Mouse (Mus musculus) ovary, postnatal 14 days (tissue): ENCODE results near the gene Myzap.
"Not testable (repeated sequence)": the region's sequence is repeated elsewhere in the genome, so short reads cannot be mapped to it uniquely, and the experiment has no call there.

ENCODE experiments used
- DNase-seq: peaks from one replicate; pipeline ENCODE4 v3.0.0; 2022; ENCODE audit warnings: low spot score

Gene Myzap

GRCm38 (mm10) chr9:71543443-71544222 lies 48.5 kb downstream of the Myzap start:
- DNase-seq = peak; percentile 74

- no peak for DNase-seq
These were observed 49.9 kb downstream of the Myzap start for GRCm38 (mm10) chr9:71542292-71542691.

GRCm38 (mm10) chr9:71540739-71541138 lies 51.4 kb downstream of the Myzap start:
- DNase-seq = no peak

- DNase-seq = no peak
These were observed 56.4 kb downstream of the Myzap start for GRCm38 (mm10) chr9:71535730-71536129.

GRCm38 (mm10) chr9:71535036-71535435 lies 57.1 kb downstream of the Myzap start:
- DNase-seq = no peak

GRCm38 (mm10) chr9:71529960-71530359 lies 62.2 kb downstream of the Myzap start:
- DNase-seq = no peak

- no peak for DNase-seq
These were observed 64.7 kb downstream of the Myzap start for GRCm38 (mm10) chr9:71527438-71527837.

- no peak for DNase-seq
These were observed 68.3 kb downstream of the Myzap start for GRCm38 (mm10) chr9:71523901-71524300.

- no peak for DNase-seq
These were observed 72.3 kb downstream of the Myzap start for GRCm38 (mm10) chr9:71519836-71520235.

- DNase-seq = no peak
These were observed 74.7 kb downstream of the Myzap start for GRCm38 (mm10) chr9:71517487-71517886.

- DNase-seq = no peak
These were observed 76.3 kb downstream of the Myzap start for GRCm38 (mm10) chr9:71515862-71516261.

- DNase-seq = no peak
These were observed 78.6 kb downstream of the Myzap start for GRCm38 (mm10) chr9:71513566-71513965.

GRCm38 (mm10) chr9:71512899-71513298 lies 79.3 kb downstream of the Myzap start:
- no peak for DNase-seq

GRCm38 (mm10) chr9:71498391-71499182 lies 93.6 kb downstream of the Myzap start:
- DNase-seq = no peak

- no peak for DNase-seq
These were observed 95.5 kb downstream of the Myzap start for GRCm38 (mm10) chr9:71496637-71497036.

- DNase-seq = no peak
These were observed 98.4 kb downstream of the Myzap start for GRCm38 (mm10) chr9:71493771-71494170.

GRCm38 (mm10) chr9:71492296-71493025 lies 99.7 kb downstream of the Myzap start:
- no peak for DNase-seq

GRCm38 (mm10) chr9:71490076-71490475 lies 102.1 kb downstream of the Myzap start:
- DNase-seq = no peak

GRCm38 (mm10) chr9:71486127-71486526 lies 106.0 kb downstream of the Myzap start:
- no peak for DNase-seq

GRCm38 (mm10) chr9:71485475-71486094 lies 106.6 kb downstream of the Myzap start, which contains the start of gene Polr2m:
TSS of gene Polr2m (minus strand) at chr9:71485935.
- DNase-seq = peak; percentile 96

- DNase-seq = no peak
These were observed 107.2 kb downstream of the Myzap start for GRCm38 (mm10) chr9:71484871-71485474.

- not testable (repeated sequence) for DNase-seq
These were observed 108.3 kb downstream of the Myzap start for GRCm38 (mm10) chr9:71483872-71484271.
